Mouse (Mus musculus) ovary, adult 18-20 months (tissue): ENCODE results near the gene Gtpbp10.
A peak's percentile ranks its signal among the peaks of the same experiment; 100 is the strongest.

ENCODE experiments used
- DNase-seq: peaks from one replicate; pipeline ENCODE4 v3.0.0; 2022; ENCODE audit warnings: low spot score, mixed read lengths

Gene Gtpbp10

GRCm38 (mm10) chr5:5559079-5559740 lies at the start of gene Gtpbp10:
Gene Gtpbp10, minus strand, starts transcription at chr5:5559538.
- DNase-seq, result peak; percentile 84

DNA sequence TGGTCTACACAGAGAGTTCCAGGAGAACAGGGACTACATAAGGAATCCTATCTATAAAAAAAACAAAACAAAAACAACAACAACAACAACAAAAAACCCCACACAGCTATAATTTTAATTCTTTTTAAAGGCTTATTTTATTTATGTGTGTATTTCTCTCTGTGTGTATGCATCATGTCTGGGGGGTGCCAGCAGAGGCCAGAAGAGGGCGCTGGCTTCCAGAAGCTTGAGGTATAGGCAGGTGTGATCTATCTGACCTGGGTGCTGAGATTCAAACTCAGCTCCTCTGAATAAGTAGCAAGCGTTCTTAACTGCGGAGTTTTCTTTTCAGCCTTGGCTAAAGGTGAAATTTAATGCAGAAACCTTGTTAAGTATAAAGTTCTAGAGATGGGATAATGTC lies 28.3 kb upstream of the Gtpbp10 start:
- no peak for DNase-seq

DNA sequence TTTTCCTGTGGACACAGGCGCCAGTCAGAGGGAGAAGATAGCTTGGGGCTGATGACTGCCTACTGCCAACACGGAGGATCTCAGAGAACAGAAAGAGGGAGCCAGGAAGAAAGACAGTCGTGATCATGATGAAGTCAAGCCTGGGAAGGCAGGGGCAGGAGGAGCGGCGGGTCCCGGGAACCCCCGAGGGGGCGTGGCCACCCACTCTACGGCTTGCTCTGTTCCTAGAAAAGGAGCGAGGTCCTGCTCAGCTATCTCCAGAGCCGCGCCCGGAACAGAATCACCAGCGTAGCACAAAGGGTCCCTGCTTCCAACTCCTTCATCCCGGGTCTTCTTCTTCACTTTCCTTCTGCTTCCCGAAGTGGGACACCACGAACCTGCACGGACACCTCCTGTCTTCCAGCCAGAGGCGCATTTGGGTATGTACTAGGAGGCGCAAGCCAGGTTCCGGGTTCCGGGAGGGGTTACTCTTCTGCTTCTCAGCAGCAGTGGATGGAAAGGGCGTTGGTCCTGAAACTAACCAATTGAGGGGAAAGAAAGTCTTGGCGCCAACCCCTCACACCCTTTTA lies 14.5 kb upstream of the Gtpbp10 start, which contains the start of gene Gm8773:
TSS of gene Gm8773 (plus strand) at position 51 of the 569 bp plus-strand sequence.
- peak; percentile 4 for DNase-seq

- no peak for DNase-seq
These were observed 3.1 kb upstream of the Gtpbp10 start for GRCm38 (mm10) chr5:5562435-5562834.

DNA sequence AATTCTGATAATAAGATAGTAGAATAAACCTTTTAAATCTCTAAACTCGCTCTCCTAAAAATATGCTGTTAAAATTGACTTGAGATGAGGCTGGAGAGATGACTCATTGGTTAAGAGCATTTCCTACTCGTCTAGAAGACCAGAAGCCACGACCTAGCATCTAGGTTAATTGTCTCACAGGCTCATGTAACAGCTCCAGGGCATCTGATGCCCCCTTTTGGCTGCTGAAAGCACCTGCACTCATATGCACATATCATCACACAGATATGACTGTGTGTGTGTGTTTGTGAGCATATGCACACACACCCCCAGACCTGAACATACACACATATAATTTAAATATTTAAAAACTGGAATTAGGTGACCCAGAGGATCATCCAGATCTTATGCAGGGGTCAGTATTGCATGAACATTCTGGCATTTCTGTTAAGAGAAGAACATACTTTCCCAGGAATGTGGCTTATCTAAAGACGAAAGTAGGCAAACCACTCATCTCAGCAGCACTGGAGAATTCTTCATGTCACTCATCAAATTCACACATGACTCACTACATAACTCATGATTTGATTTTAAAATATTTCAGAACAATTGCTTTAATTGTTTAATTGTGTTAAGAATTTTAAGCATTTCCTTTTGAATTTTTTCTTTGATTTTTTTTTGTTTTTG lies 1.8 kb upstream of the Gtpbp10 start:
- no peak for DNase-seq

GRCm38 (mm10) chr5:5559798-5560197 lies 460 bp upstream of the Gtpbp10 start:
- DNase-seq, result no peak

DNA sequence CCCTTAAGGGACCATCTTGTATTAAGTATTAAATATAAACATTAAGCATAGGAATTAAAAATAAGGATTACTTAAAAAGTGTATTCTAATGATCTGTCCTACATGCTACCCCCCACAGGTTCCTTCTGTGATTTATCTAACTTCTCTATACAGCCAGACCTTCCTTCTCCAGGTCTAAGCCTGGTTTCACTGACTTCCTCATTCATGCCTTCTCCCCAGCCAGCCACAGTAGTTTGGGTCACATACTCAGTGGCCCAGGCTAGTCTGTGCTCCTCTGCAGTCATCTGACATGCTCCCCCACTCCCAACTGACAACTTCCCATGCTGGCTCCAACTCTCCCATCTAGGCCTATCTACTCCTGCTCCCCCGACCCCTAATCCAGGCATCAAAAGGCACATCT lies 8.2 kb downstream of the Gtpbp10 start:
- no peak for DNase-seq

DNA sequence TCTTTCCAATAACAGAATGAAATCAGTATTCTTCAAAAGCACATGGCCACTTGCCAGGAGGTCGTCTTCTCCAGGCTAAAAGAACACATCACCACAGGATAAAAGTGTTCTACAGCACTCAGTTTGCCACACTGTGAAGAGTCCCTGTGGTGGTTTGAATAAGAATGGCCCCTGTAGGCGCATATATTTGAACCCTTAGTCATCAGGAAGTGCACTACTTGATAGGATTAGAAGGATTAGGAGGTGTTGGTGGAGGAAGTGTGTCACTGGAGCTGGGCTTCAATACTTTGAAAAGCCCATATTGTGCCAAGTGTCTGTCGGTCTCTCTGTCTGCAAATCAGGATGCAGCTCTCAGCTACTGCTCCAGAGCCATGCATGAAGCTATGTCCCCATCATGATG lies 19.0 kb downstream of the Gtpbp10 start:
- no peak for DNase-seq

- no peak for DNase-seq
These were observed 19.6 kb downstream of the Gtpbp10 start for GRCm38 (mm10) chr5:5539771-5540170.

- DNase-seq, result no peak
These were observed 23.2 kb downstream of the Gtpbp10 start for GRCm38 (mm10) chr5:5536131-5536530.

- no peak for DNase-seq
These were observed 25.5 kb downstream of the Gtpbp10 start for GRCm38 (mm10) chr5:5533656-5534420.

- DNase-seq, result no peak
These were observed 43.9 kb downstream of the Gtpbp10 start for GRCm38 (mm10) chr5:5515411-5515810.

- peak; percentile 95 for DNase-seq
These were observed 44.9 kb downstream of the Gtpbp10 start, which contains the start of gene Cldn12 for GRCm38 (mm10) chr5:5514196-5515076. Gene Cldn12, minus strand, starts transcription at chr5:5514958.

- DNase-seq, result no peak
These were observed 47.9 kb downstream of the Gtpbp10 start for GRCm38 (mm10) chr5:5511401-5511800.

GRCm38 (mm10) chr5:5510989-5511388 lies 48.3 kb downstream of the Gtpbp10 start:
- DNase-seq, result no peak

DNA sequence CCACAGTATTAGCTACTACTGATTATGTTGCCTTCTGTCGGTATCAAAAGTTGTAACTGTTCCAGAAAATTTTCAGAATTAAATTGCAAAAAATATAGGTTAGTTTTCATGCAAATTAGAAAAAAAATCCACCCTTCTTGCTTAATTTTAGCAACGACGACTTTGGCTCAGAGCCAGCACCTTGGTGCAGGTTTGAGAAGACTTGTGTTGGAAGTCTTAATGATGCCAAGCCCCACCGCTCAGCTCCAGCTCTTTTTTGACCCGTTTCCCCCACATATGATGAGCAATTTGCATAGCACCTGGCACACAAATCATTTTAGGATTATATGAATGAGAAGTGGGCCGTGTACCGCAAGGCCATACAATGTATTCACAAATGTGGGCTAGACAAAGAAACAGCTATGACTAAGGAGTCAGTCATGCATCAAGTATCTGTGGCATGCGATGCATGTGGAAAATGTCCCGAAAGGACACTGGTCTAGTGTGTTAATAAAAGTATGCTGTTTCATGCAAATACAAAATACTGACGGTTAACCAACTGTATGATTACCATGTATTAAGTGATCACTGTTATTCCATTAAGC lies 48.9 kb downstream of the Gtpbp10 start:
- DNase-seq, result no peak

GRCm38 (mm10) chr5:5508231-5508630 lies 51.1 kb downstream of the Gtpbp10 start:
- no peak for DNase-seq

DNA sequence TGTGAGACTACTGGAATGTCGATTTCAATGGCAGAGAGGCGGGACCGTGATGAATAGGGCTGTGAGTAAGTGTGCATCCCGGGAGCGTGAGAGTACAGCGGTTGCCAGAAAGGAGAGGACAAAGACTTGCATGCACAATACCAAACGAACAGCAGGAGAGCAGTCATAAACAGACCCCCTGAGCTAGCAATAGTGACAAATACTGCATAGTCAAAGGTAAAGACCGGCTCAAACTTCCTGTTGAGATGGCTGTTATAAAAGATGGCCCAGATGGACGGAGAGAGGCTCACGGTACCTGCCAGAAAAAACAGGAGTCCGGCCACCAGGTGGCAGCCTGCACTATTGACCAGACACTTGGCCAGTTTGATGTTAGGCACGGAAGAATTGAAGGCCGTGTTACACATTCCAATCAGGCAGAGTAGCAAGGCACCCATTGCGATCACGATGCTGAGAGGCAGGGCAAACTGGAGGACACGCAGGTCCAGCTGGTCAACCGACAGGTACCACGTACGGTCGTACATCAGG lies 51.6 kb downstream of the Gtpbp10 start:
- DNase-seq, result no peak

- no peak for DNase-seq
These were observed 54.9 kb downstream of the Gtpbp10 start for GRCm38 (mm10) chr5:5504456-5504855.

- DNase-seq, result no peak
These were observed 56.0 kb downstream of the Gtpbp10 start for GRCm38 (mm10) chr5:5503381-5503780.

DNA sequence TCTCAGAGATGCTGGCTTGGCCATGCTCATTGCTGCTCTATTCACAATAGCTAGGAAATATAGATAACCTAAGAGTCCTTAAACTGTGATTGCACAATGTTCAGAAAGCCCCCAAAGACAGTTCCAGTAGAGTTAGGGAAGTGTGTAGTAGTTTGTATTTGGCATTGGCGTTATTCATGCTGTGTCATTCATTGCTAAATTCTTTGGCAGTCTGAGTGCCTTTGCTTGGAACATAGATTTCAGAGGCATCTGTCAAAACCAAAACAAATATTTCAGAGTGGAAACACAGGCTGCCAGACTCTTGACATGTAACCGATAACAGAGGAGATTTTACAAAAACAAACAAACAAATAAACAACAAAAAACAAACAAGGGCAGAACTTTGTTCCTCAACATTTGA lies 57.8 kb downstream of the Gtpbp10 start:
- DNase-seq, result no peak
